Mouse (Mus musculus) embryo, embryonic 11 days (tissue): ENCODE measurements around the gene 4930486L24Rik.
"Not testable (repeated sequence)": the region's sequence is repeated elsewhere in the genome, so short reads cannot be mapped to it uniquely, and the experiment has no call there.

ENCODE experiments used
- DNase-seq: peaks from one replicate; pipeline ENCODE4 v3.0.0-alpha.2; 2015

The 4930486L24Rik gene

DNA sequence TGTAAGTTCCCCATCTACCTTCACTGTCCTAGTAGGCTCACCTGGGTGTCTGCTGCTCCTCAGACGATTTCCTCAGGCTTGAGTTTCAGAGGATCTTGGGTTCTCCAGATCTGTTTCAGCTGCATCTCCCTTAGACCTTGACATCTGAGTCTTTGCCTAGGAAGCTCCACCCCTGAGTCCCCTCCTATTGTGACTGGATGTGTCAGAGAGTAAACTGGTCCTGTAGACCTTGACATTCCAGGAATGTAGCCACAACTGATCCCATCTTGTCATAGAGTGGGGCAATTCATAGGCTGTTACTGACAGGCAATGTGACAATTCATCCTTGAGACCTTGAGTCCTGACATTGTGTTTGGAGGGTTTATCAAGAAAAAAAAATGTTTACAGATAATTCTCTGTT is at the start of gene 4930486L24Rik:
4930486L24Rik (minus strand) TSS at position 195 of the 400 bp plus-strand sequence.
- no peak for DNase-seq

GRCm38 (mm10) chr13:60904780-60905179 is 40.5 kb upstream of the 4930486L24Rik start, which contains the start of gene Tpbpb:
Tpbpb (minus strand) TSS chr13:60904880.
- not testable (repeated sequence) for DNase-seq

DNA sequence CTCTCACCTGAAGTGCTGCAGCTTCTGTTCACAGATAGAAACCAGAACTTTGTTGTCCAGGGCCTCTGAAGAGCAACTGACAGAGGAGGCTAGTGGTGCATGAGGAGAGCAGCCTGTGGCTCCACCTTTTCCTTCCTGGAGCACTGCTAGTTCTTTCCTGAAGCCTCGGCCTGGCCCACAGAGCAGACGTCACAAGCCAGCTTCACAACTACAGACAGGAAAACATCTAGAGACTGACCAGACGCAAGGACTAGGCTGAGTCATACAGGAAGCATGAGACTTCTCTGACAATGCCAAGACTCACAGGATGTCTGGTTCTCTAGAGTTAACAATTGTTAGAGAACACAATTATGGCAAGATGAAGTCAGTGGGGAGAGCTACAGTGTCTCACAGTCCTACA is 33.1 kb upstream of the 4930486L24Rik start, which contains the start of gene Ctla2b:
Ctla2b (minus strand) TSS at position 120 of the 400 bp plus-strand sequence.
- DNase-seq, result peak; percentile 1

DNA sequence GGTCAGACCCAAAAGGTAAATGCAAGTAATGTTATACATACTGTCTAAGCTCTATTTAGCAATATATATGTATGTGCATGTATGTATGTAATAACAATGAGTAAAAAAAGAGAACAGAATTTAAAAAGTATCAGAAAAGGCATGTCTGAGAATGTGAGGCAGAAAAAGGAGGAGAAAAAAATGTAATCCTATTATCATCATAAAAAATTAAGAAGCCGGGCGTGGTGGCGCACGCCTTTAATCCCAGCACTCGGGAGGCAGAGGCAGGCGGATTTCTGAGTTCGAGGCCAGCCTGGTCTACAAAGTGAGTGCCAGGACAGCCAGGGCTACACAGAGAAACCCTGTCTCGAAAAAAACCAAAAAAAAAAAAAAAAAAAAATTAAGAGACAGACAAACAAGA is 32.5 kb upstream of the 4930486L24Rik start, which contains the start of gene Gm49392:
Gm49392 (minus strand) TSS at position 101 of the 400 bp plus-strand sequence.
- not testable (repeated sequence) for DNase-seq

DNA sequence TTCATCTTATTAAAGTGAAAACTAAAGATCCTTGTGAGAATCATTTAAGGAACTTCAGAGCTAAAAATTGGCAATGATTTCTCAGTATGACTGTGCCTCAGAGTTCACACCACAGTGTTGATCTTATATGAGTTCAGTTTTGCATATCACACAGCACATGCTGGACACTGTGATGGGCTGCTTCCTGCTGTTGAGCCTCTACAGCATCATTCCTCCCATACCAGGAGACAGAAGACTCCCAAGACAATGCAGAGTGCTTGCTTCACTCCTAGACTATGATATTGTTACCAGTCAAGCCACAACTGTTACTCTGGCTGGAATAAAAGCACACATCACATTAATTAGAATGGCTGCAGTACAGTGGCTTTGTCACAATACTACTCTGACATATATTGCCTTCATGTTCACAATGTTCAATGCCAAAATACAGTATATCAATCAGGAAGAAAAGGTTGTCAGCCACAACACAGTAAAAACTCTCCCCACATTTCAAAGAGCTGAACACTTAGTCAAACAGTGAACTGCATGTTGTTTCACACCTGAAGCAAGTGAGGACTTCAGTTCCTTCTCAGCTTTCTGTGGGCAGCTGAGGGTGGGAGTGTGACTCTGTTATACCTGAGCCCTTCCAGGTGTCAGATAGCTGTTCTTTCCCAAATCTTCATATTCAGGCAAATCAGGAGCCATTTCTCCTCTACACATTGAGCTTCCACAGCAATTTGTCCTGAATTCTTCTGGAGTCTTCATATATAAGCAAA is 31.3 kb upstream of the 4930486L24Rik start:
- DNase-seq, result no peak

DNA sequence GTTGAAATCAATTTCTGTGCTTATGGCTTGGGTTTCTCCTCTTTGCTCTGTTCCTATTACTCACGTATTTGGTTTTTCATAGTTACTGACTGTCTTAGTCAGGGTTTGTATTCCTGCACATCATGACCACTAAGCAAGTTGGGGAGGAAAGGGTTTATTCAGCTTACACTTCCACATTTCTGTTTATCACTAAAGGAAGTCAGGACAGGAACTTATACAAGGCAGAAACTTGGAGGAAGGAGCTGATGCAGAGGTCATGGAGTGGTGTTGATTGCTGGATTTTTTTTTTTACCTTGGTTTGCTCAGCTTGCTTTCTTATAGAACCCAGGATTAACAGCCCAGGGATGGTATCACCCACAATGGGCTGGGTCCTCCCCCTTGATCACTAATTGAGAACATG is 28.0 kb upstream of the 4930486L24Rik start:
- no peak for DNase-seq

DNA sequence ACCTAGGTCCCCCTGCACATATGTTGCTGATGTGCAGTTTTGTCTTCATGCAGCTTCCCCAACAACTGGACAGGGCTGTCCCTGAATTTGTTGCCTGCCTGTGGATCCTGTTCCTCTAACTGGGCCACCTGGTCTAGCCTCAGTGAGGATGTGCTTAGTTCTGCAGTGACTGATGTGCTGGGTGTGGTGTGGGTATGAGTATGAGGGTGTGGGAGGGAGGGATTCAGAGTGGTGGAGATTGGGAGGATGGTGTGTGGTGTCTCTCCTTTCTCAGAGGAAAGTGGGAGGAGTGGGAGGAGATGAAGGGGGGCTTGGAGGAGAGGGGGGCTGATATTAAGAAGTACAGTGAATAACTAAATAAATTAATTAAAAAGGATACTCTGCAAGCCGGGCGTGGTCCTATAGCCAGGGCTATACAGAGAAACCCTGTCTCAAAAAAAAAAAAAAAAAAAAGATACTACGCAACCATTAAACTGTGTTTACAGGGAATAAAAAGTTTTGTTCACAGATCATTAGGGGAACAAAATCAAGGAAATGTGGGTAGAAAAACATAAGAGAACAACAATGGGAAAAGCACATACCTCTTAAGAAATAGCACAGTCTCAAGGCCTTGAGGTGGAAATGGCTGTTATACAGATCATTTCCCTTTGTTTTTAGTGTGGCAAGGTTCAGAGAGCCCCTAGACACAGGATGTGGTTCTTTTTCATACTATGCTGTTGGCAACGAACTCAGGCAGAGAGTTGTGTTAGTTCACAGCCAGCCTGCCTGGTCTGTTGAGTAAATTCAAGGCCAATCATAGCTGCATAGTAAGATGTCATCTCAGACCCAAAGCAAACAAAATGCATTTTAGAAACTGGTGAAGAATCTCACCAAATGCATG is 15.8 kb downstream of the 4930486L24Rik start:
- DNase-seq, result no peak

DNA sequence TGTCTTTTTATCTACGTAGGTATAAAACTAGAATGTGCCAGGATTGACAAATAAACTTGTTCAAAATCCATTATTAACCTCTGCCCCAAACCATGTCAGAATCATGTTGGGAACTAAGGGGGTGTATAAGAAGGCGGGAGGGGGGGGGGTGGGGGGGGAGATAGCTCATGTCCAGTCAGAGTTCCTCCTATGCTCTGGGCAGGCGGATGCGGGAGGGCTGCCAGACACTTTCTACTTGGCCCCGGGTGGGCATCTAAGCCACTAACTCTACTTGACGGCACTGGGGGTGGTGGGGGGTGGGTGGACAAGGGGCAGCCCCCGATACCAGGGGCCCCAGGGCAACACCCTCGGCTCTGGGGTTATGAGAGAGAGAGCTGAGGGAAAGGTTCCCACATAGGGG is 21.1 kb downstream of the 4930486L24Rik start:
- DNase-seq, result no peak

DNA sequence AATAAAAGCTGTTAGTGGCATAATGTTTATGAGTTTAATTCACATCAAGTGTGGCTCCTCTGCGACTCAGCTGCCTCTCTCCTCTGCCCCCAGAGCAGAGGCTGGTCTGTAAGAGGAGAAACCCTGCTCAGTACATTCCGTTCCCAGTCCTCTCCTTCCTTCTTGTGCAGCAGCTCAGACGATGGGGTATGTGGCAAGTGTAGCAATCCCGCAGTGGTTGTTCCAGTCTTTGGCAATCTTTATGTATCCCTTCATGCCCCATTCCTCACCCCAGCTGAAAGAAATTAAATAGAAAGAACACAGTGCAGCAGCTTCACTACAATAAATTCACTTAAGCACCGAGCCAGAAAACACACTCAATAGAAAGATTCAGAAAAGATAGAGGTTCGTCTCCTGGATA is 21.6 kb downstream of the 4930486L24Rik start:
- DNase-seq, result no peak

DNA sequence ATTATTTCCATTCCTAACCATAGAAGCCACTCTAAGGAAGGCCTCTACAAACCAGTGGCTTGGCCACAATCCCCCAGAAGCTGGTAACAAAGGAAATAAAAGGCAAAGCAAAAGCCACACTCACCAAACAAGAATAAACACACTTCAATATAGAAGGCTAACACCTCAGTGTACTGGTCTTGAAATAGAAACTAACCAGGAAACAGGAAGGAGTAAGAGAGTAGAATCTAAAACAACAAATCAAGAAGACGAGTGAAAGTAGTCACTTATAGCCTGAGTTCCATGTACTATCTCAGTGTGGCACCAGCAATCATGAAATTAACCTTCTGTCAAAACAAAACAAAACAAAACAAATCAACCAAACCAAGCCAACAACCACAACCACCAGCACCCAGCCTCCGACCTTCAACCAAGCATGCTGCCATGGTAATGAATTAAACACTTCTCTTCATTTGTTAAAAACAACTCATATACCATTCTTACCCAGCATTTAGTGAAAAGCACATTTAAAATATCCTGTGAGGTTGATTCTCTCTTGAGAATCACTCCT is 24.8 kb downstream of the 4930486L24Rik start:
- no peak for DNase-seq

DNA sequence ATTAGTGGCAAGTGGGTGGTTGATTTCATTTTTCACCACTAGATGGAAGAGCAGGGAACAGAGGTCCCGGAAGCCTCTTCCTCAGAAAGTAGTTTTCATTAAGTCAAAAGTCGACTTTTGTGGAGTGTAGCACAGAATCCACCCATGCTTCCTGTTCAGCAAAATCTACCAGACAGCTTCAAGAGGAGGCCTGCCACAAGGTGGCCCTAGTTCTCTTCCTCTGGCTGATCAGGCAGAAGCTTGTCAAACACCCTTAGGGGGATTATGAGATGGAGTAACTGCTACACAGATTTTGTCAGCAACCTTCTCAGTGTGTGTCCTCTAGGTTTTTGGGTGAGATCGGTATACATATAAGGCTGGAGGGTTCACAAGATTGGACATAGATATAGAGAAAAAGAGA is 38.2 kb downstream of the 4930486L24Rik start:
- DNase-seq, result no peak

GRCm38 (mm10) chr13:60820486-60821175 is 43.6 kb downstream of the 4930486L24Rik start:
- no peak for DNase-seq

DNA sequence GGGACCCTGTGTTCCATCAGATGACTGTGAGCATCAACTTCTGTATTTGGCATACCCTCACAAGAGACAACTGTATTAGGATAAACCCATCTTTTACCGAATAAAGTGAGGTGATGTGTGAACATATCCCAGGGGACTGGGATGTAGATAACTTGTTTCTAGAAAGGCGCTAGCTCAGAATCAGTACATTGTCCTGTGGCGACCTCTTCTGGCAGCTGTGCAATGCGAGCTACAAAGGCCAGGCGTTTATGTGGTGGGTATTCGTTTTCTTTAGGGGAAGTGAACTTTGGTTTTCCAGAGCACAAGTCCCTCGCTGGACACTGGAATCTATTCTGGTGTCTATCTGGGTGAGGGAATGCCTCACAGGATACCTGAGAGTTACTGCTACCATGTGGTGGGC is 44.8 kb downstream of the 4930486L24Rik start:
- DNase-seq, result peak; percentile 70

- DNase-seq, result no peak
These were observed 50.6 kb downstream of the 4930486L24Rik start for GRCm38 (mm10) chr13:60813722-60814121.

- DNase-seq, result no peak
These were observed 51.5 kb downstream of the 4930486L24Rik start for GRCm38 (mm10) chr13:60812768-60813167.

DNA sequence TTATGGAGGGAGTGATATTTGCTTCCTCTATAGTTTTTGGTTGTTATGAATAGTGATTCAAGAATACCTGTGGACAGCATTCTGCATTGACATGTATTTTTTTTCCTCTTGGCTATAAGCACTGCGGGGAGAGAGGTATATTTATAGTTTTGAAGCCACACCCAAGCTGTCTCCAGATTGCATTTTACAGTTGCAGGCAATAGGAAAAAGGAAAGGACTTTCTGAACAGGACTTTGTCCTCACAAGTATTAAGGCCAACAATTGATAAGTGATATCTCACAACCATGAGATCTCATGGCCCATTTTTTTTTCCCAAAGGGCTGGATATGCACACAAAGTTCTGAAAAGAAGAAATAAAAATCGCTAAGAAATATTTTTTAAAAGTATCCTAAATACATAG is 54.6 kb downstream of the 4930486L24Rik start:
- DNase-seq, result no peak

DNA sequence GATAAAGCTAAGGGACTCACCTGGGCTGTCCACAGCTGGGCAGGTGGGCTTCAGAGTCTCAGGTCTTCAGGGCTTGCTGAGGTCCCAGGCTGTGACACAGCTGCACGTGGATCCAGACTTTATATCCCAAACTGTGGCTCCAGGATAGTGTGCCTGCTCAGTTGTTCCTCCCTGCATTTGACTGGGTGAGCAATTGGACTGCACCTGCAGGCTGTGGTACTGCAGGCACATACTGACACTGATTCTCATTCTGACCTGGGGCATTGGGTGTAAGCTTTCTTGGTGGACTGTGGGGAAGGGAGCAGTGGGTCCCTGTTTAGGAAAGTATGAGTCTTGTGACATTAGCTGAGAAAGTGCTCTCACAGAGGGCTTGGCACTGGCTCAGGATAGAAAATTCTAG is 61.5 kb downstream of the 4930486L24Rik start, which contains the start of gene Ctsll3:
Ctsll3 (minus strand) TSS at position 101 of the 400 bp plus-strand sequence.
- DNase-seq, result no peak
